Mouse (Mus musculus) stomach, embryonic 15.5 days (tissue): ENCODE results near the gene Clec4a1. TPM values are rescaled to one million over a fixed set of nuclear protein-coding genes. Genes with fewer than 3 reads are reported as not detected.

Experiments used
- ATAC-seq: fragments of 200-750 bp; cut with Nextera tagmentation; 2 replicates; pipeline ENCODE4 v1.8.0; 2017; ENCODE audit warnings: low read depth, moderate number of reproducible peaks, moderate TSS enrichment; ENCODE audit not compliant: insufficient read depth, low FRiP score
- H3K27ac ChIP-seq: fragments of 300-500 bp; sonication (generic); 2 replicates; pipeline ENCODE4 v1.5.1; 2015; ENCODE audit warnings: mild to moderate bottlenecking, inconsistent platforms
- H3K27me3 ChIP-seq: fragments of 300-500 bp; sonication (generic); replicated peaks from 2 replicates; pipeline ENCODE4 v1.6.1; 2015; ENCODE audit warnings: inconsistent platforms
- H3K36me3 ChIP-seq: fragments of 300-500 bp; sonication (generic); 2 replicates; pipeline ENCODE4 v1.6.1; 2015; ENCODE audit warnings: inconsistent platforms
- H3K4me1 ChIP-seq: fragments of 300-500 bp; sonication (generic); 2 replicates; pipeline ENCODE4 v1.6.1; 2015; ENCODE audit warnings: inconsistent platforms
- H3K4me2 ChIP-seq: fragments of 300-500 bp; sonication (generic); 2 replicates; pipeline ENCODE4 v1.6.1; 2015; ENCODE audit warnings: mild to moderate bottlenecking, inconsistent platforms
- H3K4me3 ChIP-seq: fragments of 300-500 bp; sonication (generic); replicated peaks from 2 replicates; pipeline ENCODE4 v1.5.1; 2015; ENCODE audit warnings: inconsistent platforms
- H3K9ac ChIP-seq: fragments of 300-500 bp; sonication (generic); 2 replicates; pipeline ENCODE4 v1.6.1; 2015; ENCODE audit warnings: inconsistent platforms
- H3K9me3 ChIP-seq: fragments of 300-500 bp; sonication (generic); 2 replicates; pipeline ENCODE4 v1.6.1; 2016; ENCODE audit warnings: inconsistent platforms
- WGBS: fragments of 180-500 bp; shearing (Covaris S2); methylation state at CpG from one replicate; pipeline ENCODE4 v1.1.7; 2015; 5-methylcytosine and 5-hydroxymethylcytosine counted together
- polyA plus RNA-seq: library from polyadenylated mRNA; unstranded; fragments of >200 nt; fragmentation: Nextera tagmentation; extraction: Ambion mirVana; gene quantifications from 2 replicates; pipeline ENCODE4 v1.2.1, GENCODE M21; 2015

Clec4a1 gene
- polyA plus RNA-seq, 1 experiment from 2014 or later, result 7.6 TPM

GRCm38 (mm10) chr6:122934845-122935244 is 13.2 kb downstream of the Clec4a1 start:
- Histone ChIP-seq H3K27me3 (no peaks in the 10 kb centered on the region), H3K9ac (no peak overlapping the region), H3K9me3 (no peaks in the 10 kb centered on the region), H3K4me2 (no peak overlapping the region), H3K36me3 (no peaks in the 10 kb centered on the region), H3K27ac (no peak overlapping the region), H3K4me3 (no peak overlapping the region), H3K4me1 (no peaks in the 10 kb centered on the region)
- WGBS, result 80% methylated on average over 3 of the region's 3 CpGs
- no peak for ATAC-seq

GRCm38 (mm10) chr6:122939618-122940017 is 18.0 kb downstream of the Clec4a1 start:
- H3K9ac ChIP-seq, result no peak overlapping the region
- no peaks in the 10 kb centered on the region for H3K36me3 ChIP-seq
- H3K4me1 ChIP-seq, result no peaks in the 10 kb centered on the region
- no peak overlapping the region for H3K27ac ChIP-seq
- H3K27me3 ChIP-seq, result no peaks in the 10 kb centered on the region
- 79% methylated on average over 5 of the region's 5 CpGs for WGBS
- no peaks in the 10 kb centered on the region for H3K9me3 ChIP-seq
- H3K4me3 ChIP-seq, result no peak overlapping the region
- ATAC-seq, result no peak
- no peak overlapping the region for H3K4me2 ChIP-seq

- Histone ChIP-seq H3K36me3 (no peaks in the 10 kb centered on the region), H3K4me1 (no peaks in the 10 kb centered on the region), H3K4me2 (no peak overlapping the region), H3K4me3 (no peak overlapping the region), H3K27ac (no peak overlapping the region), H3K9me3 (no peaks in the 10 kb centered on the region), H3K27me3 (no peaks in the 10 kb centered on the region), H3K9ac (no peak overlapping the region)
- WGBS, result 86% methylated on average over 2 of the region's 2 CpGs
- ATAC-seq, result no peak
These were observed 25.1 kb downstream of the Clec4a1 start for GRCm38 (mm10) chr6:122946760-122947159.

- 72% methylated on average over 8 of the region's 8 CpGs for WGBS
- Histone ChIP-seq H3K4me3 (no peak within 1 kb of the TSS), H3K4me1 (no peaks in the 10 kb centered on the region), H3K4me2 (no peak within 1 kb of the TSS), H3K27ac (no peak within 1 kb of the TSS), H3K27me3 (no peaks in the 10 kb centered on the region), H3K9ac (no peak within 1 kb of the TSS), H3K36me3 (no peaks in the 10 kb centered on the region), H3K9me3 (no peaks in the 10 kb centered on the region)
- ATAC-seq, result no peak
These were observed 30.8 kb downstream of the Clec4a1 start, which contains the start of gene Clec4a3 for GRCm38 (mm10) chr6:122952401-122952800. Clec4a3 (plus strand) TSS chr6:122952515.

GRCm38 (mm10) chr6:122964562-122964961 is 42.9 kb downstream of the Clec4a1 start:
- 75% methylated on average over 2 of the region's 2 CpGs for WGBS
- no peak for ATAC-seq
- no peak overlapping the region for H3K9ac ChIP-seq
- no peak overlapping the region for H3K4me2 ChIP-seq
- no peak overlapping the region for H3K4me3 ChIP-seq
- no peaks in the 10 kb centered on the region for H3K9me3 ChIP-seq
- no peaks in the 10 kb centered on the region for H3K4me1 ChIP-seq
- no peaks in the 10 kb centered on the region for H3K27me3 ChIP-seq
- H3K36me3 ChIP-seq, result no peaks in the 10 kb centered on the region
- H3K27ac ChIP-seq, result no peak overlapping the region

GRCm38 (mm10) chr6:122969048-122969447 is 47.4 kb downstream of the Clec4a1 start:
- no peak overlapping the region for H3K27ac ChIP-seq
- H3K36me3 ChIP-seq, result no peaks in the 10 kb centered on the region
- WGBS, result 86% methylated on average over 2 of the region's 2 CpGs
- no peak overlapping the region for H3K4me2 ChIP-seq
- no peaks in the 10 kb centered on the region for H3K4me1 ChIP-seq
- H3K27me3 ChIP-seq, result no peaks in the 10 kb centered on the region
- H3K9me3 ChIP-seq, result no peaks in the 10 kb centered on the region
- ATAC-seq, result no peak
- no peak overlapping the region for H3K9ac ChIP-seq
- H3K4me3 ChIP-seq, result no peak overlapping the region

Other genes starting within 250 kb of the Clec4a1 start
- gene Nanog, start 214.4 kb upstream of the Clec4a1 start, polyA plus RNA-seq, result 0.08 and 0.46 TPM in 2 replicates
- 11.0 and 11.9 TPM in 2 replicates for gene Slc2a3, start 120.2 kb upstream of the Clec4a1 start, polyA plus RNA-seq
- 5.2 and 5.8 TPM in 2 replicates for gene Foxj2, start 101.9 kb upstream of the Clec4a1 start, polyA plus RNA-seq
- gene C3ar1, start 65.7 kb upstream of the Clec4a1 start, polyA plus RNA-seq, result 2.6 and 3.3 TPM in 2 replicates
- 54.0 and 59.4 TPM in 2 replicates for gene Necap1, start 47.4 kb upstream of the Clec4a1 start, polyA plus RNA-seq
- 6.8 and 7.2 TPM in 2 replicates for gene Clec4a3, start 30.7 kb downstream of the Clec4a1 start, polyA plus RNA-seq
- not detected in 2 replicates for gene Clec4a4, start 68.5 kb downstream of the Clec4a1 start, polyA plus RNA-seq
- gene Clec4b1, start 128.1 kb downstream of the Clec4a1 start, polyA plus RNA-seq, result not detected in 2 replicates
- 6.2 and 6.4 TPM in 2 replicates for gene Clec4a2, start 184.6 kb downstream of the Clec4a1 start, polyA plus RNA-seq